Mouse (Mus musculus): ENCODE measurements at regions not wholly inside any gene's neighbourhood (a gene's known extent, or its start where the extent isn't known, plus 50 kb on each side); places are given as distances from the start of the nearest gene placed in this dataset.
"Not testable (repeated sequence)": the region's sequence is repeated elsewhere in the genome, so short reads cannot be mapped to it uniquely, and the experiment has no call there.

DNA sequence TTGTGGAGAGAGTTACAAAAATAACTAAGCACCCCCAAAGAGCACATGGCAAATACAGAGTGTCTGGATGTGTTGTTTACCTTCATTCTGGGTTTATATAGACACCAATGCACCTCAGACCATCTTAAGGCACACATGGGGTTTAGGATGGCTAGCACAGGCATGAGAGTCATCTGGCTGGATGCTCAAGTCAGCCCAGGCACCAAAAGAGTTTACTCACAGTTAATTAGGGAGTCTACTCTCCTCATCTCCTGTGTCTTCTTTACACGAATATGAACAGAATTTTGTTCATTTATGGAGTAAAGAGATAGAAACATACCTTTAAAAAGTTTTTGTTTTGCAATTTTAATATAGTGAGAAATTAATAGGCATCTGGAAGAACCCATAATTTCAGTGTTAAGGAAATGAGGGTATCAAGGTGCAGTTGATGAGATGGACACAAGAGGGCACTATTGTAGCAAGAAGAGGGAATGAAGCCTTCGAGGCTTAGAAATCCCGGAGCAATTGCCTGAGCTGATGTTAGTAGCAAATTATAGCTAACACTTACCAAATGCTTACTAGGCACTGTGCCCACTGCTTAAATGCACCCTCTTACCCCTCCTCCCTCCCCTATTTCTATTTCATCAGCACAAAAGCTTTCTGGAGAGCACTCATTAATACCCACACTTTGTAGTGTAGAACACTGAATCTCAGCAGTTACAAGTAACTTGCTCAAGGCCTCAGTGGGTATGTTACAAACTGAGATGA, 174.6 kb downstream of the Eepd1 start:
- ATAC-seq (replicated peaks in 1 of 2; ENCODE audit: insufficient read depth in 1 of 2, low FRiP score in 2 of 2, low TSS enrichment in 1 of 2, low read depth in 1 of 2, poor library complexity in 2 of 2, severe bottlenecking in 2 of 2): peak; percentile 58 to 67; a peak in 3 of 4 replicates

GRCm38 (mm10) chr9:25656534-25656933, 175.2 kb downstream of the Eepd1 start:
- ATAC-seq (replicated peaks in 1 of 2; ENCODE audit: insufficient read depth in 1 of 2, low FRiP score in 2 of 2, low TSS enrichment in 1 of 2, low read depth in 1 of 2, poor library complexity in 2 of 2, severe bottlenecking in 2 of 2): peak in 1 of 2 experiments; percentile 27; a peak in 1 of 4 replicates

GRCm38 (mm10) chr9:25683635-25684333, 202.4 kb downstream of the Eepd1 start:
- ATAC-seq (replicated peaks in 1 of 2; ENCODE audit: insufficient read depth in 1 of 2, low FRiP score in 2 of 2, low TSS enrichment in 1 of 2, low read depth in 1 of 2, poor library complexity in 2 of 2, severe bottlenecking in 2 of 2): no peak

DNA sequence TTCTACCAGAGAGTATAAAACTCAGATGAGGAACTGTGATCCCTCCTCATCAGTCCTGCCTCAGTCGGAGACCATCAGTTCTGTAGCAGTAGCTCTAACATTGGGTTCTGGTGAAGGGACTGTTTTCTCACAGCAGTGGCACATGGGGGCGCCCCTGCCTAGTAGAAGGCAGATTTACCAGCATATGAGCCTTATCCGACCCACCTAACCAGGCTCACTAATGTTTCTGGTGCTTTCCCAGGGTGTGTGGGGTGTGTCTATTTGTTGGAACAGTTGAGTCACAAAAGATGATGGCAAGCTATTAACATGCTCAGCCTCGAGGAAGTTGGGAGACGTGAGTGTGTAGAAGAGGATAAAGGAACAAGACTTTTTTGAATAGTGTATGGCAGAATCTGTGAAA, 212.3 kb downstream of the Eepd1 start:
- no peak for ATAC-seq (replicated peaks in 1 of 2; ENCODE audit: insufficient read depth in 1 of 2, low FRiP score in 2 of 2, low TSS enrichment in 1 of 2, low read depth in 1 of 2, poor library complexity in 2 of 2, severe bottlenecking in 2 of 2)

DNA sequence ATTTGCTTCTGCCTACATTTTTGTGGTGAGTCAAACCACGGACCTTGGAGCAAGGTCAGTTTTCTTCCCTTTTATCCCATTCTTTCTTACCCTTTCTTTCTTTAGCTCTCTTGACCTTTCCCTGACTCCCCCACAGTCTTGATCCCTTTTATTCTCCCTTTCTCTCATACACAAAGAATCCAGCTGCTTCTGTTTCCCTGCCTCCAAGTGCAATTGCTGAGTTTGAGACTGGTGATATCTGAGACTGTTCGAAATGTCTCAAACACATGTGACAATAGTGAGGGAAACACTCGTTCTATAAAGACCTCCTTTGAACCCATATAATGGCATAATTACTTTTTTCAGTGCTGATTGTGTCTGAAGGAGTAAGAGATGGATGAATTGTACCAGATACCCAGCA, 213.7 kb downstream of the Eepd1 start:
- ATAC-seq (replicated peaks in 1 of 2; ENCODE audit: insufficient read depth in 1 of 2, low FRiP score in 2 of 2, low TSS enrichment in 1 of 2, low read depth in 1 of 2, poor library complexity in 2 of 2, severe bottlenecking in 2 of 2): no peak

DNA sequence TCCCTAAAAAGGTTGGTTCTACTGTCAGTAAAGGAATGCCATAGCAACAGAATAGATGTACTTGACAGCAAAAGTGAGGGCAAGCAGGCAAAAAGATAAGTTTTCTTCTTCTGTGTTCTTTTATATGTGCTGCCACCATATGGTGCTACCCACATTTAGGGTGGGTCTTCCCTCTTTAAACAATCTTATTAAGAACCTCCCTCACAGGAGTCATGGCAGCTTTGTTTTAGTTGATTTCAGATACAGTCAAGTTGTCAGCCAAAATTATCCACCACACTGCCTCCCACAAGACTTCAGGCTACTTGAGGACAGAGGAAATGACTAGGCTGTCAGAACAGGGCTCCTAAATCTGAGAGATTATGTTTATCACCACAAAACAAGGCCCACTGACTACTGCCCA, 232.3 kb downstream of the Eepd1 start:
- no peak for ATAC-seq (replicated peaks in 1 of 2; ENCODE audit: insufficient read depth in 1 of 2, low FRiP score in 2 of 2, low TSS enrichment in 1 of 2, low read depth in 1 of 2, poor library complexity in 2 of 2, severe bottlenecking in 2 of 2)

- no peak for ATAC-seq (replicated peaks in 1 of 2; ENCODE audit: insufficient read depth in 1 of 2, low FRiP score in 2 of 2, low TSS enrichment in 1 of 2, low read depth in 1 of 2, poor library complexity in 2 of 2, severe bottlenecking in 2 of 2)
Measured at GRCm38 (mm10) chr9:25744162-25744561, 262.8 kb downstream of the Eepd1 start.

- no peak for ATAC-seq (replicated peaks in 1 of 2; ENCODE audit: insufficient read depth in 1 of 2, low FRiP score in 2 of 2, low TSS enrichment in 1 of 2, low read depth in 1 of 2, poor library complexity in 2 of 2, severe bottlenecking in 2 of 2)
Measured at GRCm38 (mm10) chr9:25751138-25751537, 269.8 kb downstream of the Eepd1 start.

DNA sequence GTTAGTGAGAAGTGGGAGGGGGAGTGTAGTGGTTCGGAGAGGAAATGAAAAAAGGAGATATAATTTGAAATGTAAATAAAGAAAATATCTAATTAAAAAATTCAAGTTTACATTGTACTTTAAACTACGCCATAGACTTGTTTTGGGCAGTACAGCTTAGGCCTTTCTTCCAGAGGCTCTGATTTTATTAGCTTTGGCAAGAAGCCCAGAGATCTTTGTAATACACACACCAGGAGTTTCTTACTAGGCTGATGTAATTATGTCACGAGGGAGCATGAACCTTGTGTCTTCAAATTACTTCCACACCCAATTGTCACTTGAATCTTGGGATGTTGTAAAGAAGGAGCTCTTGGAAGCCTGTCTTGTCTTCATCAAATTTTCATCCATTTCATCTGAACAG, 292.6 kb downstream of the Eepd1 start:
- ATAC-seq (replicated peaks in 1 of 2; ENCODE audit: insufficient read depth in 1 of 2, low FRiP score in 2 of 2, low TSS enrichment in 1 of 2, low read depth in 1 of 2, poor library complexity in 2 of 2, severe bottlenecking in 2 of 2): no peak

- no peak for ATAC-seq (replicated peaks in 1 of 2; ENCODE audit: insufficient read depth in 1 of 2, low FRiP score in 2 of 2, low TSS enrichment in 1 of 2, low read depth in 1 of 2, poor library complexity in 2 of 2, severe bottlenecking in 2 of 2)
Measured at GRCm38 (mm10) chr9:25782631-25783030, 301.3 kb downstream of the Eepd1 start.

- ATAC-seq (replicated peaks in 1 of 2; ENCODE audit: insufficient read depth in 1 of 2, low FRiP score in 2 of 2, low TSS enrichment in 1 of 2, low read depth in 1 of 2, poor library complexity in 2 of 2, severe bottlenecking in 2 of 2): no peak
Measured at GRCm38 (mm10) chr9:25795142-25795910, 314.0 kb downstream of the Eepd1 start.

DNA sequence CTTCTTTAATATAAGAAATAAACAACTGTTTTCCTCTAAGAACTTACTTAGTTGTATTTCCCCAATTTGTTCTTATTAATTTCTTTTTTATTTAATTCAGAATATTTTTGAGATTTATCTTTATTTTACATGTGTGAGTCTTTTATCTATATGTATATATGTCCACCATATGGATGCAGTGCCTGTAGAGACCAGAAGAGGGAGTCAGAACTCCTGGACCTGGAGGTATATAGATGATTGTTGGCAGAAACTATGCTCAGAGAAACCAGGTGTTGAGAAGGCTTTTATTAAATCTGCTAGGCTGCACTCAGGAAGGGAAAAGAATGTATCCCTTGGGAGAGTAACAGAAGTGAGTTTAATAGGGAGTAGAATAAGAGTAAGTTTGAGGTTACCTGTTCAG, 328.2 kb downstream of the Eepd1 start:
- ATAC-seq (replicated peaks in 1 of 2; ENCODE audit: insufficient read depth in 1 of 2, low FRiP score in 2 of 2, low TSS enrichment in 1 of 2, low read depth in 1 of 2, poor library complexity in 2 of 2, severe bottlenecking in 2 of 2): no peak

- no peak for ATAC-seq (replicated peaks in 1 of 2; ENCODE audit: insufficient read depth in 1 of 2, low FRiP score in 2 of 2, low TSS enrichment in 1 of 2, low read depth in 1 of 2, poor library complexity in 2 of 2, severe bottlenecking in 2 of 2)
Measured at GRCm38 (mm10) chr9:25833295-25833694, 351.9 kb downstream of the Eepd1 start.

DNA sequence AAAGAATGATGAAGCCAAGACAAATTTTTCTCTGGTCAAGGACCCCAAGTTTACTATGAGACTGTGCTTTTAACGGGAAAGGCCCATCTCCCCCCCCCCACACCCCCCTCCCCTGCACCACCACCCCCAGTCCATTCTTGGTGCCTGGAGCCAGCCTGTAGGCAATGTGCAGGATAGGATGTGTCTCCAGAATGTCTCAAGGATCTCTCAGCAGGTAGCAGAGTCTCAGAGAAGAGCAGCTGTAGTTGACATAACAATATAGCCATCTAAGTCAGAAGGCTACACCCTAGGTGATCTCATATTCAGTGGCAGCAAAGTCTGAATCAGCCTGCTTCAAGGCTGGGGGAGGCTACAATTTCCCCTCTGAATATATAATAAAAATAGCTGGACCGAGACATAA, 368.6 kb downstream of the Eepd1 start:
- not testable (repeated sequence) for ATAC-seq (replicated peaks in 1 of 2; ENCODE audit: insufficient read depth in 1 of 2, low FRiP score in 2 of 2, low TSS enrichment in 1 of 2, low read depth in 1 of 2, poor library complexity in 2 of 2, severe bottlenecking in 2 of 2)

- not testable (repeated sequence) for ATAC-seq (replicated peaks in 1 of 2; ENCODE audit: insufficient read depth in 1 of 2, low FRiP score in 2 of 2, low TSS enrichment in 1 of 2, low read depth in 1 of 2, poor library complexity in 2 of 2, severe bottlenecking in 2 of 2)
Measured at GRCm38 (mm10) chr9:25850608-25851007, 369.3 kb downstream of the Eepd1 start.

- no peak for ATAC-seq (replicated peaks in 1 of 2; ENCODE audit: insufficient read depth in 1 of 2, low FRiP score in 2 of 2, low TSS enrichment in 1 of 2, low read depth in 1 of 2, poor library complexity in 2 of 2, severe bottlenecking in 2 of 2)
Measured at GRCm38 (mm10) chr9:25854545-25854944, 373.2 kb downstream of the Eepd1 start.

- ATAC-seq (replicated peaks in 1 of 2; ENCODE audit: insufficient read depth in 1 of 2, low FRiP score in 2 of 2, low TSS enrichment in 1 of 2, low read depth in 1 of 2, poor library complexity in 2 of 2, severe bottlenecking in 2 of 2): no peak
Measured at GRCm38 (mm10) chr9:25870260-25870659, 388.9 kb downstream of the Eepd1 start.

DNA sequence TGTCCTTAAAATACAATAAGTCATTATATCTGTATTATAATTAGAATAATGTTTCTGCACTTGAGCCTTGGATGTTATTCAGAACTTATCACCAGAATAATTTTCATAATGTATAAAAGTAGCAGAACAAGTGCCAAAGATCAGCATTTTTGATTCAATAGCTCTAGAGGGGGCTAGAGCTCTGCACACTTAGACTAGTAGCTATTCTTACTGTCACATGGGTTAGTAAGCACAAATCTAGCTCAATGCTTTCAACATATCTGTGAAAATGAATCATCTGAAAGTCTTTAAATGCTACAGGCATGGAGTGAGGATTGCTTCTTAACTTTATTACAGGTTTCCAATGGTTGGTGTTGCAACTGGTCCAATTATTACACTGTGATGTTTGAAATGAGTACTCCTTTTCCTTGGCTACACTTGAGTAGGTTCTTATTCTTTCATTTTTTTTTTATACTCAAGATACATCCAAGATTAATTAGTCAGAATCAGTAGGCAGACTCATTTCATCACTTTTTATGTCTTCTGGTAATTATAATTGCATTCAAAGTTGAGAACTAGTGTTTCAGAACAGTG, 415.1 kb downstream of the Eepd1 start:
- no peak for ATAC-seq (replicated peaks in 1 of 2; ENCODE audit: insufficient read depth in 1 of 2, low FRiP score in 2 of 2, low TSS enrichment in 1 of 2, low read depth in 1 of 2, poor library complexity in 2 of 2, severe bottlenecking in 2 of 2)

All from hematopoietic stem cell, adult 5-6 weeks (primary cell).